Mouse (Mus musculus): ENCODE data around the gene Rhox2c. TPM values are rescaled to one million over a fixed set of nuclear protein-coding genes. Genes with fewer than 3 reads are reported as not detected.
"Not testable (repeated sequence)": the region's sequence is repeated elsewhere in the genome, so short reads cannot be mapped to it uniquely, and the experiment has no call there.

The Rhox2c gene
- not detected in 2 replicates for total RNA-seq (2021)
- long read RNA-seq, experiment 1 = 0 reads
- long read RNA-seq, experiment 2 = 0 reads

DNA sequence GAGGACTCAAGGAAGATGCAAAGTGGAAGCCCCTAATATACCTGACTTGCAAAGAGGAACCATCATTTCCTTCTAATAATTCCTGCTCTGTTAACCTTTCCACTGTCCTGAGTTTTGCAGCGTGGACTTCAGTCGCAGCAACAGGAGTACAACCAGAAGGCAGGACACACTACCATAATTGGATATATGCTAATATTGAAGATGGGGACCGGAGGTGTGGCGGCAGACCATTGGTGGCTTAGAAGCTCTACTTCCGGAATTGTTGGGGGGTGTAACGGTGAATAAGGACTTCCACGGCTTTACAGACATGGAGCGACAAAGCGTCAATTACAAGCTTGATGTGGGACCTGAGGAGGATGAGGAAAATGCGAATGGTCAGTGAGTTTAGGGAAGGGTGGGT is at the start of gene Rhox2c:
TSS of gene Rhox2c (plus strand) at position 301 of the 400 bp plus-strand sequence.
- DNase-seq = not testable (repeated sequence)

DNA sequence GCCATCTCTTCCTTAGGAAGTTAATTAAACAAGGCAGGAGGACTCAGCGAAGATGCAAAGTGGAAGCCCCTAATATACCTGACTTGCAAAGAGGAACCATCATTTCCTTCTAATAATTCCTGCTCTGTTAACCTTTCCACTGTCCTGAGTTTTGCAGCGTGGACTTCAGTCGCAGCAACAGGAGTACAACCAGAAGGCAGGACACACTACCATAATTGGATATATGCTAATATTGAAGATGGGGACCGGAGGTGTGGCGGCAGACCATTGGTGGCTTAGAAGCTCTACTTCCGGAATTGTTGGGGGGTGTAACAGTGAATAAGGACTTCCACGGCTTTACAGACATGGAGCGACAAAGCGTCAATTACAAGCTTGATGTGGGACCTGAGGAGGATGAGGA is 41.7 kb upstream of the Rhox2c start, which contains the start of gene Rhox2b:
TSS of gene Rhox2b (plus strand) at position 301 of the 400 bp plus-strand sequence.
- not testable (repeated sequence) for DNase-seq

GRCm38 (mm10) chrX:37432194-37432593 is 21.3 kb upstream of the Rhox2c start, which contains the start of gene Rhox4b:
TSS of gene Rhox4b (plus strand) at chrX:37432494.
- DNase-seq = not testable (repeated sequence)

DNA sequence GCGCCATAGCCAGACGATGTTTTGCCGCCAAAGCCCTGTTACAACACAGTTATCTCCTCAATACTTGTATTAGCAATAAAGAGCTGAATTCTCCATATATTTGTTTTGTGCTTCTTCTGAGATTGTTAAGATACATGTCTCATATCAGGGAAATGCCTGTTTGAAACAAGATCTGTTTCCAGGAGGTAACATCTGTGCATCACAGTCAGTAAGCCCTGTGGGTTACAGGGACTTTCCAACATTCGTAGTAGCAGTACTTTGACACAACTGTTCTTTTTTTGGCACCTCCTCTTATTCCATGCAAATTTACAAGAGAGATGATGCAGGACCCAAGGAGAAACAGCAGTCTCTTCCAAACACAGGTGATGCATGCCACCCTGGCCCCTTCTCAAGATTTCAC is 4.8 kb downstream of the Rhox2c start, which contains the start of gene Rhox3c:
TSS of gene Rhox3c (plus strand) at position 301 of the 400 bp plus-strand sequence.
- not testable (repeated sequence) for DNase-seq

- DNase-seq = not testable (repeated sequence)
Measured at GRCm38 (mm10) chrX:37480037-37480436, 26.6 kb downstream of the Rhox2c start, which contains the start of gene Rhox4c. TSS of gene Rhox4c (plus strand) at chrX:37480337.

- DNase-seq = not testable (repeated sequence)
Measured at GRCm38 (mm10) chrX:37514059-37514458, 60.6 kb downstream of the Rhox2c start, which contains the start of gene Rhox4d. TSS of gene Rhox4d (plus strand) at chrX:37514359.

Other genes with a start within 250 kb of the Rhox2c start
- not detected in 2 replicates for gene Gm9, start 242.6 kb upstream of the Rhox2c start, total RNA-seq (2021)
- not detected in 2 replicates for gene Rhox1, start 231.4 kb upstream of the Rhox2c start, total RNA-seq (2021)
- not detected in 2 replicates for gene Rhox2a, start 208.7 kb upstream of the Rhox2c start, total RNA-seq (2021)
- gene Rhox3a, start 203.8 kb upstream of the Rhox2c start, total RNA-seq (2021) = not detected in 2 replicates
- gene Rhox4a, start 188.3 kb upstream of the Rhox2c start, total RNA-seq (2021) = not detected in 2 replicates
- gene Rhox3a2, start 73.7 kb upstream of the Rhox2c start, total RNA-seq (2021) = not detected in 2 replicates
- gene Rhox4a2, start 62.8 kb upstream of the Rhox2c start, total RNA-seq (2021) = not detected in 2 replicates
- not detected in 2 replicates for gene Rhox2b, start 41.6 kb upstream of the Rhox2c start, total RNA-seq (2021)
- gene Rhox4b, start 21.2 kb upstream of the Rhox2c start, total RNA-seq (2021) = not detected in 2 replicates
- not detected in 2 replicates for gene Rhox3c, start 4.9 kb downstream of the Rhox2c start, total RNA-seq (2021)
- not detected in 2 replicates for gene Rhox4c, start 26.7 kb downstream of the Rhox2c start, total RNA-seq (2021)
- not detected in 2 replicates for gene Rhox2d, start 39.7 kb downstream of the Rhox2c start, total RNA-seq (2021)
- not detected in 2 replicates for gene Rhox4d, start 60.7 kb downstream of the Rhox2c start, total RNA-seq (2021)
- not detected in 2 replicates for gene Rhox2e, start 76.8 kb downstream of the Rhox2c start, total RNA-seq (2021)
- gene Rhox3e, start 88.3 kb downstream of the Rhox2c start, total RNA-seq (2021) = not detected in 2 replicates
- gene Rhox4e, start 103.7 kb downstream of the Rhox2c start, total RNA-seq (2021) = not detected in 2 replicates
- not detected in 2 replicates for gene Rhox2f, start 117.7 kb downstream of the Rhox2c start, total RNA-seq (2021)
- not detected in 2 replicates for gene Rhox3f, start 127.3 kb downstream of the Rhox2c start, total RNA-seq (2021)
- not detected in 2 replicates for gene Rhox4f, start 154.0 kb downstream of the Rhox2c start, total RNA-seq (2021)
- gene Rhox3g, start 174.9 kb downstream of the Rhox2c start, total RNA-seq (2021) = not detected in 2 replicates
- not detected in 2 replicates for gene Rhox2g, start 189.8 kb downstream of the Rhox2c start, total RNA-seq (2021)
- not detected in 2 replicates for gene Rhox4g, start 197.6 kb downstream of the Rhox2c start, total RNA-seq (2021)
- not detected in 2 replicates for gene Rhox3h, start 215.1 kb downstream of the Rhox2c start, total RNA-seq (2021)
- not detected in 2 replicates for gene Rhox2h, start 219.6 kb downstream of the Rhox2c start, total RNA-seq (2021)

All from adrenal gland, postnatal 14 days (tissue).